Mouse (Mus musculus) kidney, postnatal 25 days (tissue): Measurements from ENCODE around the gene Ccdc159.

Source experiments
- DNase-seq, 2 experiments: peaks; one replicate each; pipeline ENCODE4 v3.0.0; 2021; ENCODE audit warnings: mixed read lengths in 2 of 2

Ccdc159 gene

DNA sequence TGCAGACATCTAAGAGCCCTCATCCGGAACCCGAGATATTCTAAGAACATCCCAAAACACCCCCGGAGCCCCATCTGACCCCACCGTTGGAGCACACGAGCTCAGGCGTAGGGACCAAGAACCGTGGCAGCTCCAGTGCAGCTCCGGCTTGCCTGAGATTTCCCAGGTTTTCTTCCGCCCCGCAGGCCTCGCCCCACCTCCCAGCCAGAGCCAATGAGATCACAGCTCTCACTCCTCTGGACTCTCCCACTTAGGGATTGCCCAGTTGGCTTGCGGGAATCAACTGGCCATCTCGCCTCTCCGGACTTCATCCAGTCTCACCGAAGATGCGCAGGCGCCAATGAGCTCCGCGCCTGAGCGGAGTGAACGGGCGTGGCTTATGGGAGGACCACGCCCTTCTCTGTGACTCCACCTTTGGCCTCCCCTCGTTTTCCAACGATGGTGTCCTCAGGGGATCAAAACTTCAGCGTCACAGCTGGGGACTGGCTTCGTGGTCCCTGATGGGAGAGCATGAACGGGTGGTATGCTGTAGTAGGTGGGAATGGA, at the start of gene Ccdc159, which contains the start of gene Tmem205:
Ccdc159 (plus strand) TSS at position 264 of the 546 bp plus-strand sequence.
Tmem205 (minus strand) TSS at position 349 of the 546 bp plus-strand sequence.
- DNase-seq, result peak; percentile 94 to 99

DNA sequence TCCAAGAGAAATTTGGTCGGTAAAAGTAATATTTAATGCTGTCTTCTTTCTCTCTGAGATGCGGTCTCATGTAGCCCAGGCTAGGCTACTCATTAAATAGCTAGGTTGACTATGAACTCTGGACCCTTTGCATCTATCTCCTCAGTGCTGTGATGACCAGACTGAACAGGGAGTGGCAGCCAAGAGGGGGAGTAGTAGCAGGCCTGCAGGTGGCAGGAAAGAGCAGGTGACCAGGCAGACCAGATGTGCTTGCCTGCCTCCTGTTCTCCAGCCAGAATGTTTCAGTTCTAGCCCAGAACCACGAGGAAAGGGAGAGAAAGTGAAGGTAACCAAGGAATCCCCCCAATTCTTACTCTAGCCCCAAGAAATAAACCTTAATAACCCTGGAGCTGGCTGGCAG, 38.0 kb upstream of the Ccdc159 start:
- DNase-seq, result peak; percentile 21 to 49

GRCm38 (mm10) chr9:21901223-21901820, 25.9 kb upstream of the Ccdc159 start:
- DNase-seq, result peak; percentile 74 to 76

DNA sequence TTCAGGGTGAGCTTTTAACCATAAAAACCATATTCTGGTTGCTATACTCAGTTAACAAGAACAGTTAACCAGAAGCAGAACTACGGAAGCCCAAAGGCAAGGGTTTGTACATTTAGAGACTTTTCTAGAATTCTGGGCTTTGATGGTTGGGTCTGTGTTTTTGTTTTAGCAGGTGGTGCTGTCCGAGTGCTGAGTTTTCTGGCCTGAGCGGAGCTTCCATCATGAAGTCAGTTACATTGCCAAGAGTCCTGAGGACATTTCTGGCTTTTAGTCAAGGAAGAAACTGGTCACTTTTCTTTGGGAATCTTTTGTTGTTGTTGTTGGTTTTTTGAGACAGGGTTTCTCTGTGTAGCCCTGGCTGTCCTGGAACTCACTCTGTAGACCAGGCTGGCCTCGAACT, 23.2 kb upstream of the Ccdc159 start:
- no peak for DNase-seq

DNA sequence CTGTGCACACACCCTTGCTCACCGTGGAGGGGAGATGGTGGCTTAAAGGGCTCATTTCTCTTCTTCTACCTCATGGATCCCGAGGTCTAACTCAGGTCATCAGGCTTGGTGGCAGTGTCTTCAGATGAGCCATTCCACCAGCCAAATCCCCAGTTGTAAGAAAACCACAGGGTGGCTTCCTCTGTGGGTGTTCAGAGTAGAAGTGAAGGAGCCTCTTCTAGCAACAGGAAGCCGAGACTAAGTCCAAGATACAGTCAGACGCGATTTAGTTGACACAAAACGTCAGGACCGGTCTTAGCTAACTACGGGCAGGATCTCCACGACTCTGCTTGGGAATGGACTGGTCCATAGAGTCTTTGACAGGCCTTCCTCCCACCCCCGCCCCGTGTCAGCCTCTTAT, 19.1 kb upstream of the Ccdc159 start:
- DNase-seq, result no peak

GRCm38 (mm10) chr9:21909474-21910223, 17.6 kb upstream of the Ccdc159 start:
- DNase-seq, result no peak

- DNase-seq, result no peak
These were observed 10.3 kb upstream of the Ccdc159 start for GRCm38 (mm10) chr9:21916851-21917492.

- peak in 1 of 2 experiments; percentile 50 for DNase-seq
These were observed 9.7 kb upstream of the Ccdc159 start for GRCm38 (mm10) chr9:21917493-21918034.

DNA sequence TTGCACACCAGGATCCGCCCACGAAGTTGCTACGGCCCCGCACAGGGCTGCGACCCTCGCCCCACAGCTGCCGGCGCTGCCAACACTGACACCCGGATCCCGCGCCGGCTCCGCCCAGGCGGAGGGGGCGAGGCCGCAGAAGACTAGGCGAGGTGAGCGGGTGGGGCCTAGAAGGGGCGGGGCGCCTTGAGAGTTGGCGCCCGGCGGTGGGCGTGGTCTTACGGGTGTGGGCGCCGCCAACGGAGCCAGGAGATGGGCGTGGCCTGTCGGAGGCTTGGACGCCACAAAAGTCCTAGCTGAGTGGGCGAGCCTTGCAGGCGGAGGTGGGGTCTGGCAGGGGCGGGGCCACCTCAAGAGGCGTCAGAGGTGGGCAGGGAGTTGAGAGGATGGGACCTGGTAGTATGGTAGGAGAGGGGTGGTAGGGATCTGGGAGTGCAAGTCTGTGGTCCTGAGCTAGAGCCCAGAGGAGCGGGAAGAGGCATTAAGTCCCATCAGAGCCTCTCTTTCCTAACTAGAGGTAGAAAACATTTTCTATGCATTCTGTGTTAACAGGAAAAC, 9.2 kb upstream of the Ccdc159 start, which contains the start of gene Rab3d:
Rab3d (minus strand) TSS at position 158 of the 558 bp plus-strand sequence.
- DNase-seq, result peak; percentile 98

- DNase-seq, result no peak
These were observed 8.4 kb upstream of the Ccdc159 start for GRCm38 (mm10) chr9:21918692-21919384.

GRCm38 (mm10) chr9:21923036-21923435, 4.2 kb upstream of the Ccdc159 start:
- DNase-seq, result no peak

DNA sequence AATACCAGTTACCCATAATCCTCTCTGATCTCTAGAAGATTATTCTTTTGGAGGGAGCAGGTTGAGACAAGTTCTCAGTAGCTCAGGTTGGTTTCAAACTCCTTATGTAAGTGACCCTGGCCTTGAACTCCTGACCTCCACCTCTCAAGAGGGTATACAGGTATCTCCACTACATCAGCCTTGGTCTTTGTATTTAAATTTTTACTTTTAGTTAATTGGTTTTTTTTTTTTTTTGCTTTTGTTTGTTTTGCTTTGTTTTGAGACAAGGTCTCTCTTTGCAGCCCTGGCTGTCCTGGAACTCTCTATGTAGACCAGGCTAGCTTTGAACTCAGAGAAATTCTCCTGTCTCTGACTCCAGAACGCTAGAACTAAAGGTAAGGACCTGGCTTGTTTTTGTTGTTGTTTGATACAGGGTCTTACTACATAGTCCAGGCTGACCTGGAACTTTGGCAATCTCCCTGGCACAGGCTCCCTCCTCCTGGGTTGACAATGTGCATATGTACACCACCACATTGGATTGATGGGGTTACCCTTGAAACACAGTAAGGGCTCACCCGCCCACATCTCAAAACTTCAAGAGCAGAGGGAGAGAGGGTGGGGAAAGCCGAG, 3.7 kb upstream of the Ccdc159 start:
- DNase-seq, result no peak

DNA sequence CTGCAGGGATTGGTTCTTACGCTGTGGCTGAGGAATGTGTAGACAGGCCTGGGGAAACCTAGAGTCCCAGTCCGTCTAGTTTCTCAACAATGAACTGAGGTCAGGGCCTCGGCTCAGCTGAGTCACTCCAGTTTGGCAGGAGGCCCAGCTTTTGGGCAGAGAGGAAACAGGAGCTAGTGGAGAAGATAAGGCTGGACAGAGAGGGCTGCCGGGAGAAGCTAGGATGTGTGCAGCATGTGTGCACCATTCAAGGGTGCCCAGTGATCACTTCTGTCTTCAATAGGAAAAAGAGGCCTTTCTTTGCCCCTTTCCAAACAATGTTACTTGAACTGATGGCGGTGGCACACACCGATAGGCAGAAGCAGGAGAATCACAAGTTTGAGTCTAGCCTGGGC, 3.2 kb upstream of the Ccdc159 start:
- peak; percentile 94 for DNase-seq

DNA sequence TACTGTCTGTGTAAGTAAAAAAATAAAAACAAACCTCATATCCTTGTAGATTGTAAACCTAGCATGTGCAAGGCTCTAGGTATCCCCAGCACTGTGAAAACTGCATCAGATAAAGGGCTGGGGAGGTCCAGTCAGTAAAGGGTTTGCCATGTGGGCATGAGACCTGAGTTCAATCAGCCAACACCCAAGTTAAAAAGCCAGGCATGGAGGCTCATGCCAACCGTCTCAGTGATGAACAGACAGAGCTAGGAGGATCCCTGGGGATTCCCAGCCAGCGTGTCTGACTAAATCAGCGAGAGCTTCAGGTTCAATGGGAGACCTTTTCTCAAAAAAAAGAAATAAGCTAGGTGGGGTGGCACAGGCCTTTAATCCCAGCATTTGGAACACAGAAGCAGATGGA, 2.2 kb upstream of the Ccdc159 start:
- DNase-seq, result no peak

GRCm38 (mm10) chr9:21925506-21925905, 1.8 kb upstream of the Ccdc159 start:
- DNase-seq, result no peak

DNA sequence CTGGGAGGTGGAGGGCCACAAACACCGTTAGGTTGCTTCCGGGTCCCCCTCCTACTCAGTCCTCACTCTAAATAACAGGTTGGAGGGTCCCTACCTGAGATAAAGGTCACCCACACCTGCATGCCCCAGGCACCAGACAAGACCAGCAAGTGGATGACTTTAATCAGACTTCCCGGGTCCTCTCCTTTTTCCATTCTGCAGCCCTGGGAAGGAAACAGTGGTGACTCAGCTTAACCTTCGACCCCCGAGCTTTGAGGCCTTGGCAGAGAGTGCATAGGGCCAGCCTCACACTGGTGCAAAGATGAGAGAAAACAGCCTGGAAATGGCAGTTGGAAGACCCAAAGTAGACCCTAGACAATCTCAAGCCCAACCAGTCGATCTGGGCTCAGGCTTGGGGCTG, 1.1 kb upstream of the Ccdc159 start:
- peak; percentile 52 to 69 for DNase-seq

GRCm38 (mm10) chr9:21926784-21927183, 487 bp upstream of the Ccdc159 start:
- peak in 1 of 2 experiments; percentile 21 for DNase-seq

GRCm38 (mm10) chr9:21929208-21929607, 1.9 kb downstream of the Ccdc159 start:
- DNase-seq, result no peak

DNA sequence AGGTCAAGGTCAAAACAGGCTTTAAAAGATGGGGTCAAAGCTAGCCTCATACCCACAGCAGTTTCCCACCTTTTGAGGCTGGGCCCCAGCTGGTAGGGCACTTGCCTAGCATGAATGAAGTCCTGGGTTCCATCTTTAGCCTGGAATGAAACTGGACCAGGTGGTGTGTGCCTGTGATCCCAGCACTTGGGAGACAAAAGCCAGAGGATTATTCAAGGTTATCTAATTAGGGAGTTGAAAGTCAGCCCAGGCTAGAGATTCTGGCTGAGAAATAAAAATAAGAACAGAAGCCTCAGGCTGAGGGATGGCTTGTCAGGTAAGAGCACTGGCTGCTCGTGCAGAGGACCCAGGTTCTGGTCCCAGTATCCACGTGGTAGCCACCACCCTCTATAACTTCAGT, 4.7 kb downstream of the Ccdc159 start:
- no peak for DNase-seq

DNA sequence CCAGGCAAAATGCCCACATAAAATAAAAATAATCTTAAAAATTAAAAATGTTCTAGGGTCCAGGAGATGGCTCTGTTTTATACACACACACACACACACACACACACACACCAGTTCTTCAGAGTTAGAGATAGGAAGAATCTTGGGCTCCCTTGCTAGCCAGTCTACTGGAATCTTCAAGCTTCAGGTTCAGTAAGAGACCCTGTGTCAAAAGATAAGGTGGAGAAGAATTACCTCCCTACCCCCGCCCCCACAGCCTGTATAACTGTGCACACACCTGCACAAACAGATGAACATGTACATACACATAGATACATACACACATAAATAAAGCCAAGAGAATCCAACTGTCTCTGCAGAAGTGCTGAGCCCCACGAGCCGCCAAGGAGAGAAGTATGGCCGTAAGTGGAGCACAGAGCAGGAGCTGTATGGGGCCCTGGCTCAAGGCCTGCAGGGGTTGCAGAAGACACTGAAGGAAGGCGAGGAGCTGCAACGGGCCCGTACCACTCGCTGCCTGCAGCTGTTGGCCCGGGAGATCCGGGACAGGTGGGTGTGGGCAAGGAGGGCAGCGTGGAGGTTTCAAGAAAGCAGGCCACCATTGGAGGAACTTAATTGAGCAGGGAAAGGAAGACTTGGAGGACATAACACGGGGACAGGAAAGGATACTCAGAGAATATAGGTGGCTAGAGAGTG, 5.3 kb downstream of the Ccdc159 start:
- no peak for DNase-seq

- no peak for DNase-seq
These were observed 6.8 kb downstream of the Ccdc159 start for GRCm38 (mm10) chr9:21934021-21934420.
